Mouse (Mus musculus) myocyte (in vitro differentiated cells): ENCODE measurements at regions not wholly inside any gene's neighbourhood (a gene's known extent, or its start where the extent isn't known, plus 50 kb on each side); places are given as distances from the start of the nearest gene placed in this dataset.
A peak's percentile ranks its signal among the peaks of the same experiment; 100 is the strongest.

Experiments used
- H3K27me3 ChIP-seq: one replicate; pipeline ENCODE4 v1.6.1; 2011; ENCODE audit not compliant: control insufficient read depth, insufficient read depth, insufficient read length
- H3K36me3 ChIP-seq: one replicate; pipeline ENCODE4 v1.6.1; 2011; ENCODE audit not compliant: control insufficient read depth, insufficient read depth
- H3K4me2 ChIP-seq: one replicate; pipeline ENCODE4 v1.6.1; 2011; ENCODE audit warnings: low read depth, control low read depth
- H3K4me3 ChIP-seq: one replicate; pipeline ENCODE4 v1.5.1; 2011; ENCODE audit warnings: mild to moderate bottlenecking, control low read depth, moderate library complexity
- H3K79me2 ChIP-seq: one replicate; pipeline ENCODE4 v1.6.1; 2011; ENCODE audit not compliant: control insufficient read depth, insufficient read depth
- H3ac ChIP-seq: one replicate; pipeline ENCODE4 v1.6.1; 2011; ENCODE audit not compliant: control insufficient read depth, insufficient read length
- CEBPB ChIP-seq: IDR thresholded peaks from 2 replicates; pipeline ENCODE4 v1.6.1; 2011; ENCODE audit warnings: mild to moderate bottlenecking, moderate library complexity; ENCODE audit not compliant: poor library complexity, insufficient read depth, severe bottlenecking
- E2F4 ChIP-seq: IDR thresholded peaks from one replicate; pipeline ENCODE4 v1.6.1; 2011; ENCODE audit warnings: mild to moderate bottlenecking, control low read depth, moderate library complexity; ENCODE audit not compliant: insufficient read depth
- MAX ChIP-seq: IDR thresholded peaks from one replicate; pipeline ENCODE4 v1.6.1; 2011; ENCODE audit warnings: low read depth, mild to moderate bottlenecking, control low read depth
- MYOD1 ChIP-seq, 3 experiments: IDR thresholded peaks; one replicate each; pipeline ENCODE4 v1.6.1; 2011; ENCODE audit warnings: control low read depth in 2 of 3, low read depth in 2 of 3, mild to moderate bottlenecking in 2 of 3, moderate library complexity in 1 of 3; ENCODE audit not compliant: insufficient read length in 2 of 3, control insufficient read depth in 1 of 3
- MYOG ChIP-seq, 3 experiments: IDR thresholded peaks; one replicate each; pipeline ENCODE4 v1.6.1; 2011; ENCODE audit warnings: control low read depth in 2 of 3, low read depth in 2 of 3, mild to moderate bottlenecking in 2 of 3; ENCODE audit not compliant: insufficient read length in 2 of 3, control insufficient read depth in 1 of 3, insufficient read depth in 1 of 3
- POLR2A ChIP-seq: IDR thresholded peaks from one replicate; pipeline ENCODE4 v1.6.1; 2011; ENCODE audit warnings: low read depth, mild to moderate bottlenecking, control low read depth, moderate library complexity; ENCODE audit not compliant: insufficient read length
- POLR2AphosphoS2 ChIP-seq: IDR thresholded peaks from one replicate; pipeline ENCODE4 v1.6.1; 2011; ENCODE audit warnings: low read depth, control low read depth; ENCODE audit not compliant: insufficient read length
- REST ChIP-seq: IDR thresholded peaks from one replicate; pipeline ENCODE4 v1.6.1; 2011; ENCODE audit warnings: mild to moderate bottlenecking, control low read depth, moderate library complexity; ENCODE audit not compliant: insufficient read depth, insufficient read length
- SRF ChIP-seq: IDR thresholded peaks from one replicate; pipeline ENCODE4 v1.6.1; 2011; ENCODE audit warnings: low read depth; ENCODE audit not compliant: control insufficient read depth, insufficient read length
- TCF12 ChIP-seq: IDR thresholded peaks from one replicate; pipeline ENCODE4 v1.6.1; 2011; ENCODE audit warnings: mild to moderate bottlenecking, control low read depth; ENCODE audit not compliant: poor library complexity, insufficient read depth, severe bottlenecking
- TCF3 ChIP-seq: IDR thresholded peaks from one replicate; pipeline ENCODE4 v1.6.1; 2011; ENCODE audit warnings: low read depth, control low read depth; ENCODE audit not compliant: insufficient read length
- USF1 ChIP-seq: IDR thresholded peaks from one replicate; pipeline ENCODE4 v1.6.1; 2011; ENCODE audit warnings: low read depth, mild to moderate bottlenecking, control low read depth, moderate library complexity

- Histone ChIP-seq H3ac (no peak overlapping the region), H3K36me3 (no peaks in the 10 kb centered on the region), H3K4me3 (no peak overlapping the region), H3K79me2 (no peaks in the 10 kb centered on the region), H3K4me2 (no peak overlapping the region), H3K27me3 (no peaks in the 10 kb centered on the region)
- TF ChIP-seq REST (no peak), E2F4 (no peak), TCF3 (no peak)
Measured at GRCm38 (mm10) chr13:43900115-43900514, 115.5 kb downstream of the Cd83 start.

- H3K4me3 ChIP-seq = no peak overlapping the region
- H3ac ChIP-seq = no peak overlapping the region
- no peaks in the 10 kb centered on the region for H3K27me3 ChIP-seq
- H3K36me3 ChIP-seq = no peaks in the 10 kb centered on the region
- no peak overlapping the region for H3K4me2 ChIP-seq
- H3K79me2 ChIP-seq = no peaks in the 10 kb centered on the region
- TF ChIP-seq MYOD1 (IDR thresholded peaks at IDR 0.05; ENCODE audit: control insufficient read depth in 1 of 3, insufficient read length in 2 of 3, low read depth in 2 of 3) (peak in 1 of 3 experiments; percentile 70), MAX (no peak), MYOG (IDR thresholded peaks at IDR 0.05; ENCODE audit: control insufficient read depth in 1 of 3, insufficient read depth in 1 of 3, insufficient read length in 2 of 3, low read depth in 2 of 3) (peak in 2 of 3 experiments; percentile 35 to 56)
Measured at GRCm38 (mm10) chr13:43900758-43901157, 116.2 kb downstream of the Cd83 start.

GRCm38 (mm10) chr13:43903391-43903790, 118.8 kb downstream of the Cd83 start:
- TF ChIP-seq MAX (no peak), TCF3 (no peak), MYOG (IDR thresholded peaks at IDR 0.05; ENCODE audit: control insufficient read depth in 1 of 3, insufficient read depth in 1 of 3, insufficient read length in 2 of 3, low read depth in 2 of 3) (no peak)
- no peaks in the 10 kb centered on the region for H3K27me3 ChIP-seq
- no peaks in the 10 kb centered on the region for H3K79me2 ChIP-seq
- no peak overlapping the region for H3K4me3 ChIP-seq
- H3K36me3 ChIP-seq = no peaks in the 10 kb centered on the region
- H3ac ChIP-seq = no peak overlapping the region
- no peak overlapping the region for H3K4me2 ChIP-seq

GRCm38 (mm10) chr13:43904291-43904690, 119.7 kb downstream of the Cd83 start:
- Histone ChIP-seq H3K4me2 (no peak overlapping the region), H3K4me3 (no peak overlapping the region), H3K79me2 (no peaks in the 10 kb centered on the region), H3K27me3 (no peaks in the 10 kb centered on the region), H3K36me3 (no peaks in the 10 kb centered on the region), H3ac (no peak overlapping the region)
- TF ChIP-seq E2F4 (no peak), POLR2AphosphoS2 (no peak), MYOG (IDR thresholded peaks at IDR 0.05; ENCODE audit: control insufficient read depth in 1 of 3, insufficient read depth in 1 of 3, insufficient read length in 2 of 3, low read depth in 2 of 3) (no peak), CEBPB (no peak), MAX (no peak), POLR2A (no peak), TCF3 (no peak), TCF12 (no peak), MYOD1 (IDR thresholded peaks at IDR 0.05; ENCODE audit: control insufficient read depth in 1 of 3, insufficient read length in 2 of 3, low read depth in 2 of 3) (no peak)

GRCm38 (mm10) chr13:43906241-43906640, 121.7 kb downstream of the Cd83 start:
- Histone ChIP-seq H3K4me2 (no peak overlapping the region), H3K27me3 (no peaks in the 10 kb centered on the region), H3ac (no peak overlapping the region), H3K79me2 (no peaks in the 10 kb centered on the region), H3K36me3 (no peaks in the 10 kb centered on the region), H3K4me3 (no peak overlapping the region)
- TF ChIP-seq TCF12 (no peak), CEBPB (no peak), TCF3 (no peak), SRF (no peak), MYOD1 (IDR thresholded peaks at IDR 0.05; ENCODE audit: control insufficient read depth in 1 of 3, insufficient read length in 2 of 3, low read depth in 2 of 3) (no peak), POLR2A (no peak)

- no peaks in the 10 kb centered on the region for H3K36me3 ChIP-seq
- no peaks in the 10 kb centered on the region for H3K79me2 ChIP-seq
- no peaks in the 10 kb centered on the region for H3K27me3 ChIP-seq
- H3K4me2 ChIP-seq = no peak overlapping the region
- no peak for TF ChIP-seq POLR2AphosphoS2
- TF ChIP-seq TCF3 = no peak
- TF ChIP-seq E2F4 = no peak
- no peak for TF ChIP-seq MYOG (IDR thresholded peaks at IDR 0.05; ENCODE audit: control insufficient read depth in 1 of 3, insufficient read depth in 1 of 3, insufficient read length in 2 of 3, low read depth in 2 of 3)
- no peak for TF ChIP-seq MAX
- TF ChIP-seq POLR2A = no peak
- no peak for TF ChIP-seq SRF
- TF ChIP-seq TCF12 = no peak
- TF ChIP-seq MYOD1 (IDR thresholded peaks at IDR 0.05; ENCODE audit: control insufficient read depth in 1 of 3, insufficient read length in 2 of 3, low read depth in 2 of 3) = no peak
- TF ChIP-seq USF1 = no peak
- no peak for TF ChIP-seq CEBPB
- TF ChIP-seq REST = no peak
- no peak overlapping the region for H3K4me3 ChIP-seq
- no peak overlapping the region for H3ac ChIP-seq
Measured at GRCm38 (mm10) chr13:43907425-43907824, 122.8 kb downstream of the Cd83 start.
